Mouse (Mus musculus): ENCODE results near the gene Mroh7. TPM values are rescaled to one million over a fixed set of nuclear protein-coding genes. Genes with fewer than 3 reads are reported as not detected.

Gene Mroh7
- total RNA-seq, 1 experiment from 2014 or later, result not detected

GRCm38 (mm10) chr4:106644218-106644610, 86.5 kb downstream of the Mroh7 start:
- ATAC-seq (replicated peaks; ENCODE audit: low read depth, poor library complexity, severe bottlenecking), result no peak

- ATAC-seq (replicated peaks; ENCODE audit: low read depth, poor library complexity, severe bottlenecking), result no peak
Observed at GRCm38 (mm10) chr4:106643483-106644217, 87.1 kb downstream of the Mroh7 start.

- no peak for ATAC-seq (replicated peaks; ENCODE audit: low read depth, poor library complexity, severe bottlenecking)
Observed at GRCm38 (mm10) chr4:106634086-106634479, 96.6 kb downstream of the Mroh7 start.

GRCm38 (mm10) chr4:106633281-106634085, 97.2 kb downstream of the Mroh7 start:
- ATAC-seq (replicated peaks; ENCODE audit: low read depth, poor library complexity, severe bottlenecking), result no peak

GRCm38 (mm10) chr4:106632313-106632712, 98.4 kb downstream of the Mroh7 start:
- ATAC-seq (replicated peaks; ENCODE audit: low read depth, poor library complexity, severe bottlenecking), result no peak

Other genes starting within 250 kb of the Mroh7 start
- gene Bsnd, start 238.6 kb downstream of the Mroh7 start, total RNA-seq (2017), result not detected in 2 replicates
- 12.6 and 15.8 TPM in 2 replicates for gene Dhcr24, start 169.9 kb downstream of the Mroh7 start, total RNA-seq (2017)
- not detected in 2 replicates for gene Lexm, start 113.7 kb downstream of the Mroh7 start, total RNA-seq (2017)
- not detected in 2 replicates for gene Ttc22, start 108.5 kb downstream of the Mroh7 start, total RNA-seq (2017)
- gene Pars2, start 79.9 kb downstream of the Mroh7 start, total RNA-seq (2017), result 7.2 and 7.7 TPM in 2 replicates
- gene Ttc4, start 52.0 kb downstream of the Mroh7 start, total RNA-seq (2017), result 33.4 and 43.4 TPM in 2 replicates
- not detected in 2 replicates for gene Fam151a, start 3.0 kb upstream of the Mroh7 start, total RNA-seq (2017)
- gene Acot11, start 74.1 kb upstream of the Mroh7 start, total RNA-seq (2017), result 2.0 and 3.4 TPM in 2 replicates
- 40.5 and 53.3 TPM in 2 replicates for gene Ssbp3, start 179.8 kb upstream of the Mroh7 start, total RNA-seq (2017)